Mouse (Mus musculus) heart, postnatal 0 days (tissue): ENCODE measurements around the gene Cops7b.

Source experiments
- CTCF ChIP-seq: IDR thresholded peaks from 2 replicates; pipeline ENCODE4 v1.5.1; 2016; ENCODE audit warnings: antibody characterized with exemption, control low read depth, low read depth
- EP300 ChIP-seq: IDR thresholded peaks from 2 replicates; pipeline ENCODE4 v1.6.1; 2016; ENCODE audit warnings: antibody characterized with exemption, low read depth

GRCm38 (mm10) chr1:86629936-86630335, 47.2 kb downstream of the Cops7b start:
- TF ChIP-seq CTCF, result no peak
- TF ChIP-seq EP300, result no peak
